Mouse (Mus musculus) neural tube, postnatal 0 days (tissue): ENCODE measurements around the gene Lgals8. TPM values are rescaled to one million over a fixed set of nuclear protein-coding genes. Genes with fewer than 3 reads are reported as not detected.

ENCODE experiments used
- polyA plus RNA-seq: library from polyadenylated mRNA; unstranded; fragments of >200 nt; fragmentation: Nextera tagmentation; extraction: Ambion mirVana; gene quantifications from 2 replicates; pipeline ENCODE4 v1.2.1, GENCODE M21; 2015

Gene Lgals8
- polyA plus RNA-seq, result 32.2 and 33.1 TPM in 2 replicates

GRCm38 (mm10) chr13:12464844-12465243 is at the start of gene Lgals8:
Gene Lgals8, minus strand, starts transcription at chr13:12464944.

GRCm38 (mm10) chr13:12394609-12395505 is 69.9 kb downstream of the Lgals8 start, which contains the start of gene Heatr1:
Gene Heatr1, plus strand, starts transcription at chr13:12395027.

Other genes with a start within 250 kb of the Lgals8 start
- gene Mtr, start 206.8 kb downstream of the Lgals8 start, polyA plus RNA-seq, result 2.7 and 2.8 TPM in 2 replicates
- gene Actn2, start 124.2 kb downstream of the Lgals8 start, polyA plus RNA-seq, result 4.8 and 5.6 TPM in 2 replicates
- 5.8 and 7.4 TPM in 2 replicates for gene Heatr1, start 69.9 kb downstream of the Lgals8 start, polyA plus RNA-seq
- gene Edaradd, start 55.5 kb upstream of the Lgals8 start, polyA plus RNA-seq, result 1.2 and 1.6 TPM in 2 replicates
- 14.2 and 14.5 TPM in 2 replicates for gene Ero1lb, start 100.9 kb upstream of the Lgals8 start, polyA plus RNA-seq